Mouse (Mus musculus) left cerebral cortex, postnatal 14 days (tissue): Measurements from ENCODE around the gene Snrnp40. TPM values are rescaled to one million over a fixed set of nuclear protein-coding genes. Genes with fewer than 3 reads are reported as not detected.
A peak's percentile ranks its signal among the peaks of the same experiment; 100 is the strongest.

Experiments used
- DNase-seq, 2 experiments: peaks; one replicate each; pipeline ENCODE4 v3.0.0; 2021 to 2022; ENCODE audit warnings: low spot score in 2 of 2, mixed read lengths in 1 of 2
- intact Hi-C: fragments of 180-260 bp; cut with DNase I; formaldehyde crosslinking; loops from one replicate; pipeline ENCODE4 v1.15.1; 2025
- long read RNA-seq, 2 experiments: library from polyadenylated mRNA; stranded (forward); transcript quantifications; one replicate each; pipeline ENCODE4 v2.0.0; 2021
- total RNA-seq, 2 experiments: library from RNA; stranded (reverse); gene quantifications; 2 replicates each; pipeline ENCODE4 v1.2.3; 2021

Snrnp40 gene
- total RNA-seq, result 10 to 100 TPM; 23.5 to 26.3 TPM
- long read RNA-seq, experiment 1, transcript Snrnp40-201 (10 exons, 1,584 nt), result major isoform, 41 of 53 reads
- long read RNA-seq, experiment 1, partial matches to known transcripts, result 9 of 53 reads
- long read RNA-seq, experiment 1, other reads (novel, unspliced or antisense), result 3 of 53 reads
- long read RNA-seq, experiment 2, transcript Snrnp40-201 (10 exons, 1,584 nt), result major isoform, 46 of 56 reads
- long read RNA-seq, experiment 2, partial matches to known transcripts, result 8 of 56 reads
- long read RNA-seq, experiment 2, other reads (novel, unspliced or antisense), result 2 of 56 reads

DNA sequence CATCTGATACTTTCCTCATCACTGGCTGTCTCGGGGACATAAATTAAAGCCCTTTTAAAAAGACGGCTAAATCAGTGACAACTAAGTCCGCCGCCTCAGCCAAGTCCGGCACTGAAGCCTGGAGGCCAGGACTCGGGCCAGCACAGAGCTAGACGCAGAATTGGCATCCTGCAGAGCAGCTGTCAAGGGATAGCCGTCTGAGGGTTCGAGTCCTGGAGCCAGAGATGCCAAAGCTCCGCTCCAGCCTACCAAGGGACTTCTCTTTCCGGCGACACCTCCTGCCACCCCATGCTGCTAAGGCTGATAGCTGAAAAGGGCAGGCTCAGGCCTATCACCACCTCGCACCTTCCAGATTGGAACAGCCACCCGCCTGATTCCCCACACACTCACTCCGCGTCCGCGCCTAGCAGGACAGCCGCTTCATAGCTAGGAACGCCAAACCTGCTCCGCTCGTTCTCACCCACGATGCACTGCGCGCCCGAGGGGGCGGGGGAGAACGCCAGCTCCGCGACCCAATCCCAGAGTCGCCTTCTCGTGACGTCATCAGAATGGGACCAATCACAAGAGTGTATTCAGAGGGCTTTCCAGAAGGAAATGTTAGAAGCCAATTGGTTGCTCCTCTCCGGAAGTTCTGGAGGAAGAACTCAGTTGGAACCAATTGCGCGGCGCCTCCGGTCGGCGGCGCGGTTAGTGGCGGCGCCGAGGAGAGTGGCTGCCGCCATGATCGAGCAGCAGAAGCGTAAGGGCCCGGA, at the start of gene Snrnp40, which contains the start of gene Zcchc17:
Gene Snrnp40, plus strand, starts transcription at position 647 of the 752 bp plus-strand sequence.
Gene Zcchc17, minus strand, starts transcription at position 458 of the 752 bp plus-strand sequence.
- intact Hi-C loops, result no loop called here
- peak; percentile 100 for DNase-seq

- no peak for DNase-seq
- intact Hi-C loops, result no loop called here
These were observed 47.4 kb upstream of the Snrnp40 start for GRCm38 (mm10) chr4:130312526-130312925.

- DNase-seq, result no peak
- intact Hi-C loops, result no loop called here
These were observed 46.4 kb upstream of the Snrnp40 start for GRCm38 (mm10) chr4:130313552-130313951.

DNA sequence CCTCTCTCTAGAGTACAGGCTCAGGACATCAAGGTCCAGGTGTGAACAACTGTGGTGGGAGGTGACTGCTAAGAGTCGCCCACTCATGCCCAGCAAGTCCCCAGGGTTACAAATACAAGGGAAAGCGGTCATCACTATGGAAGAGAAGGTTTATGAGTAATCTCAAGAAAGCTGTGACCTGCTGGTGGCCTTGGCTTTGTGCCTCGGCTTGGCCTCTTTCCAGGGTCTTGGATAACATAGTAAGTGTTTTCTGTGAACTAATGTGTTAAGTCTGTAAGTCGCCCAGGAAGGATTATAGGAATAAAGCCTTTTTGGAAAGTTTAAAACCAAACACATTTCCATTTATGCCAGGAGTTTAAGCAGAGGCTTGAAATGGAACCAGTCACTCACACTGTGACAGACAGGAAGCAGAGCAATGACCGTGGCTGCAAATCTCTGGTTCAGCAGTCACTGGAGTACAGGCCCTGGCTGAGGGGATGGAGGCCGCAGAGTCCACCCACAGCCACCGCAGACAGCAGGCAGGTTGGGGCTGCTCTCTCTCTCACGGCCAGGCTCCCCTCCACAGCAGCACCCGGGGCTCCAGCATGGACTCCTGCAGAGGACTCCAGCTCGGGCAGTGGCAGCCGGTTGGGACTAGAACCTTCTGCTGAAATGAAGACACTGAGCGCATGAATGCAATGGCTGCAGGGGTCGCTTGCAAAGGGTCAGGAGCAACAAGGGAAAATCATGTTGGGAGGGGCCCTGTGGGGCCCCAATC, 44.0 kb upstream of the Snrnp40 start:
- DNase-seq, result peak in 1 of 2 experiments; percentile 29
- intact Hi-C loops, result no loop called here

DNA sequence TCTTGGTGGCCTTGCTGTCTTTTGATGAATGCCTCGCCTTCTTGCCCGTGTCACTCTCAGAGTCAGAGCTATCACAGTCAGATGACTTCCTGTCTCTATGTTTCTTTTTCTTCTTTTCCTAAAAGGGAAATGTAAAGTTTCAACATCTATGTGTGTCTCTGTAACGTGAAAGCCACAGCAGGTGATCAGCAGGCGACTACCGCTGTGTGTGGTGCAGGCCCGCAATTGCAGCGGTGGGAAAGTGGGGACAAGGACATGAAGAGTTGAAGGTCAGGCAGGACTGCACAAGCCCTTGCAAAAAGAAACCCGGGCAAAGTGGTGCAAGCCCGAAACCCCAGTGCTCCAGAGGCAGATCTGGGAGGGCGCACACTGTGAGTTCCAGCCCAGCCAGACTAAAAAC, 43.2 kb upstream of the Snrnp40 start:
- no peak for DNase-seq
- intact Hi-C loops, result no loop called here

GRCm38 (mm10) chr4:130318122-130318521, 41.8 kb upstream of the Snrnp40 start:
- DNase-seq, result no peak
- intact Hi-C loops, result no loop called here

- intact Hi-C loops, result no loop called here
- no peak for DNase-seq
These were observed 40.4 kb upstream of the Snrnp40 start for GRCm38 (mm10) chr4:130319564-130319963.

DNA sequence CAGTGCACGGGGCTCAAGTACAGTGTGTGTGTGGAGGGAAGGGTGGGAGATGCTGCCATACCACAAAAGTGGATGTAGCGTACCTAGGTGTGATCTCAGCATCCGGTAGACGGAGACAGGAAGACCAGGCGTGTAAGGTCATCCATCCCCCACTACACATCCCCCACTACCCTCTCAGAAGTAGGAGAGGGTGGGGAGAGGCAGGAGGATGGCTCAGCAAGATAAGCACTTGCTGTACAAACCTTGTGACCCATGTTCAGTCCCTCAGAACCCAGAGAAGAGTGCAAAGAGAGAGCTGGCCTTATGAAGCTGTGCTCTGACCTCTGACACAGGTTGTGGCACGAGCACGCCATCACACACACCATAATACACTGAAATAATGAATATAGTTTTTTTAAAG, 38.3 kb upstream of the Snrnp40 start:
- intact Hi-C loops, result no loop called here

DNA sequence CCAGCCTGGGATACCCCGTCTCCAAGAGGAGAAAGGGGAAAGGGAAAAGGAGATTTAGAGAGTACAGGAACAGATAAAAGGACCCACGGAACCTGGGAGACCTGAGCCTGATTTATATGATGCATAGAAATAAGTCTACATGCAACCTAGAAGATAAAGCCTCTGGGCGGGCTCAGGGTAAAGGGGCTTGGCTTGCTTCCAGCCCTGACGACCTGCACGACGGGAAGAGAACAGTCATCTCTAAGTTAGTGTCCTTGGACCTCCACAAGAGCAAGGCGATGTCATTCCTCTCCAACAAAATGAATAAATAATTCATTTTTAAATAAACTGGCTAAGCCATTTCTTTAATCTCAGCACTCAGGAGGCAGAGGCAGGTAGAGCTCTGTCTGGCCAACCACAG, 37.4 kb upstream of the Snrnp40 start:
- intact Hi-C loops, result no loop called here
- no peak for DNase-seq

More for the DNA sequence above, 38.3 kb upstream of the Snrnp40 start:
- DNase-seq, result no peak

GRCm38 (mm10) chr4:130323165-130323564, 36.8 kb upstream of the Snrnp40 start:
- intact Hi-C loops, result no loop called here
- DNase-seq, result no peak

DNA sequence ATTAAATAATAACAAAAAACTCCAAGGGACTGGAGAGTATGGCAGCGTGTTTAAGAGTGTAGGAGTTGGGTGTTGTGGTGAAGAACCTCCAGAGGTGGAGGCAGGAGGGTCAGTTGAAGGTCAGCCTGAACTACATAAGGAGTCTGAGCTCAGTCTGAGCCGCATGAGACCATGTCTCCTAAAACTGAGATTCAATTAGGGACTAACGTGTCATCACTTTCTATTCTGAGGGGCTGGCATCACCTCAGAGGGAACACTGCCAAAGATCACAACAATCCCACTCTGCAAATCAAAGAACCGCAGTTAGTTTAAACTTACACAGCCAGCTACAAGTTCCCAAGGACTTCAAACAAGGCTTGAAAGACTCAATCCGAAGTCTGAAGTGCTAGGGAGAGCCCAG, 36.3 kb upstream of the Snrnp40 start:
- intact Hi-C loops, result no loop called here
- DNase-seq, result no peak

DNA sequence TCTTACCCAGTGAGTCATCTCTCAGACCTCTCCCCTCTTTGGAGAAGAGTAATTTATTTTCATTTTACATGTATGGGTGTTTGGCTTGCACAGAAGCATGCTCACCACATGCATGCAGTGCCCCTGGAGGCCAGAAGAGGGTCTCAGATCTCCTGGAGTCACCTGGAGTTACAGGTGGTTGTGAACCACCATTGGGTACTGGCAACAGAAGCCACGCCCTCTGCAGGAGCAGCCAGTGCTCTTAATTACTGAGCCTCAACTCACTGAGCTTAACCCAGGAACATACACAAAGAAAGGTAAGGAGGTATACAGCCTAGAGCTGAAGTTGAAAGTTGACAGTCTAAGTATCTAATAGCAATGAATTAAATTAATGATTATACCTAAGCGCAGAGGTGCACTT, 34.5 kb upstream of the Snrnp40 start:
- intact Hi-C loops, result no loop called here
- no peak for DNase-seq

GRCm38 (mm10) chr4:130327366-130327765, 32.6 kb upstream of the Snrnp40 start:
- DNase-seq, result no peak
- intact Hi-C loops, result no loop called here

- intact Hi-C loops, result no loop called here
- no peak for DNase-seq
These were observed 24.1 kb upstream of the Snrnp40 start for GRCm38 (mm10) chr4:130335867-130336266.

DNA sequence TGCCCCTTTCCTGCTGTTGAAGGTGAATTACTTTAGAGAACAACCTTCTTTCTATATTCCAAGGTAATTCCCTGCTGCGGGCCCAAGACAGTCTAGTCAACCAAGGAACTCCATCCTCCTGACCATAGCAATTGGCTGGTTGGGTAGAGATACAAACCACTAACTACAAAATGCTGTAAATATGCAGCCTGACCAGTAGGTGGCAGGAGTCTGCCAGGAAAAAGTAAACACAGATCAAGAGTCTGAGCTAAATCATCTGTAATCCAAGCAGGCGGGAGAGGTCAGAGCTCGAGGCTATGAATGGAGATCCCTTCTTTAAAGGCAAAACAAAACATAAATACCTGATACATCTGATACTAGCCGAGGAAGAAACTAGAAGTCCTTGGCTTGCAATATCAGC, 18.2 kb upstream of the Snrnp40 start:
- intact Hi-C loops, result no loop called here
- peak; percentile 23 to 30 for DNase-seq

DNA sequence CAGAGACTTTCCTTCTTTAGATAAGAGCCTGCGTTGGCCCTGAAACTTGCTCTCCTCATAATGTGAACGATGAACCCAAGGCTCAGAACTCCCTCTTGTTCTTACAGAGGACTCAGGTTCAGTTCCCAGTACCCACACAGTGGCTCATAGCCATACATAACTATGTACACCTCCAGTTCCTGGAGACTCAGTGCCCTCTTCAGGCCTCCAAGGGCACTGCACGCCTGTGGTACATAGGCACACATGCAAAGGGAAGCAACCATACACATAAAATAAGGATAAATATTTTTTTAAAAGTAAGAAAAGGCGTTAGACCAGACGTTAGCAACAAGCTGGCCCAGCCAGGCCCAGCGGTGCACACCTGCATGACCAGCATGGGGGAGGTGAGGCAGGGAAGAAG, 10.3 kb upstream of the Snrnp40 start:
- intact Hi-C loops, result no loop called here

DNA sequence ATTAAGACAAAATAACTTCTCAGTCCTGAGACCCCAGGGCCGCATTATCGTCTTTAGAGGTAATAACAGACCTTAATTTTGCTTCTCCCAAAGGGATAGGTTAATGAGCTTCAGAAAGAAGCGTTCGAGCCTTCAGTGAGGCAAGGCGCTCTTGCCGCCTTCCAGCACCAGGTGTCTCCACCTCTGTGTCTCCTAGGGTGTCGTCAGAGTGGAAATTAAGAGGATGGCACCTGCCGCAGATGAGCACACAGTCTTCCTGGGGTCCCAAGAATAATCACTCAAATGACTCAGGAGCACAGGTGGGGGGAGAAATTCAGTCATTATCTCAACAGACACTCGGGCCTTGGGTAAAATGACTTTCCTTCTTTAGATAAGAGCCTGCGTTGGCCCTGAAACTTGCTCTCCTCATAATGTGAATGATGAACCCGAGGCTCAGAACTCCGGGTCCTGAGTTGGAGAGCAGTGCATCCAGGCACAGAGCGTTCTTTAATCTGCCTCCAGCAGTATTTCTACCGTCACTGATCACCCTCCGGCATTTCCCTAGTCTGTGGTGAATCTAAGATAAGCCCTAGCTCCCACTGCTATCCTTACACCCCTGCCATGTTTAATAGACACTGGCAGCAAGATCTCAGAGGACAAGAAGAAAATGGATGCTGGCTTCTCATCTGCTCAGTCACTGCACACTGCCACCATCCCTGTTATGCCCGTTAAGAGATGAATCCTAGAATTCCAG, 9.1 kb upstream of the Snrnp40 start:
- intact Hi-C loops, result no loop called here
- DNase-seq, result no peak

More for the DNA sequence above, 10.3 kb upstream of the Snrnp40 start:
- no peak for DNase-seq

- DNase-seq, result no peak
- intact Hi-C loops, result no loop called here
These were observed 7.3 kb upstream of the Snrnp40 start for GRCm38 (mm10) chr4:130352588-130352987.

GRCm38 (mm10) chr4:130357946-130358345, 2.0 kb upstream of the Snrnp40 start:
- intact Hi-C loops, result no loop called here

DNA sequence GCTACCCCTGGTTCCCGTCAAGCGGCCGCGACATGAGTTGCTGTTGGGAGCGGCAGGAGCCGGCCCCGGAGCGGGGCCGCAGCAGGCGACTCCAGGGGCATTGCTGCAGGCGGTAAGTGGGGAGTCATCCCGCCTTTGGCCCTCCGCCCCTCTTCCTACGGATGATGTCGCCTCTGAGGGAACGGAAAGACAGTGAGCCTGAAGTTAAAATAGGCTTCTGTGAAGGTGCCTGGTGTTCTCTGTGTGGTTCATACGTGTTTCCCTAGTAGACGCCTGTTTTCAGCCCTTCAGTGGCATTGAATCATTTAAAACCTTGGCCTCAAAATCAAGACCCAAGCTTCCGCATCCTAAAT, 282 bp downstream of the Snrnp40 start:
- intact Hi-C loops, result no loop called here
- DNase-seq, result no peak

More at GRCm38 (mm10) chr4:130357946-130358345, 2.0 kb upstream of the Snrnp40 start:
- DNase-seq, result no peak
